Mouse (Mus musculus): ENCODE measurements around the gene Cntnap1.
"Not testable (repeated sequence)": the region's sequence is repeated elsewhere in the genome, so short reads cannot be mapped to it uniquely, and the experiment has no call there.

Gene Cntnap1

GRCm38 (mm10) chr11:101151063-101151462 lies 19.3 kb upstream of the Cntnap1 start:
- no peak for DNase-seq

GRCm38 (mm10) chr11:101152825-101153224 lies 17.5 kb upstream of the Cntnap1 start:
- DNase-seq = no peak

- DNase-seq = no peak
Measured at GRCm38 (mm10) chr11:101154648-101155047, 15.7 kb upstream of the Cntnap1 start.

- no peak for DNase-seq
Measured at GRCm38 (mm10) chr11:101155151-101155550, 15.2 kb upstream of the Cntnap1 start.

- peak; percentile 76 for DNase-seq
Measured at GRCm38 (mm10) chr11:101155728-101156371, 14.5 kb upstream of the Cntnap1 start, which contains the start of gene Tubg2. TSS of gene Tubg2 (plus strand) at chr11:101155907.

GRCm38 (mm10) chr11:101160151-101160550 lies 10.2 kb upstream of the Cntnap1 start:
- DNase-seq = not testable (repeated sequence)

- DNase-seq = not testable (repeated sequence)
Measured at GRCm38 (mm10) chr11:101160981-101161505, 9.3 kb upstream of the Cntnap1 start.

GRCm38 (mm10) chr11:101161551-101161950 lies 8.8 kb upstream of the Cntnap1 start:
- no peak for DNase-seq

GRCm38 (mm10) chr11:101162301-101162700 lies 8.0 kb upstream of the Cntnap1 start:
- DNase-seq = no peak

- DNase-seq = peak; percentile 69
Measured at GRCm38 (mm10) chr11:101162772-101163171, 7.6 kb upstream of the Cntnap1 start.

GRCm38 (mm10) chr11:101163476-101164350 lies 6.6 kb upstream of the Cntnap1 start:
- peak; percentile 66 for DNase-seq

GRCm38 (mm10) chr11:101164351-101164665 lies 6.0 kb upstream of the Cntnap1 start:
- no peak for DNase-seq

- DNase-seq = no peak
Measured at GRCm38 (mm10) chr11:101164677-101165580, 5.4 kb upstream of the Cntnap1 start.

GRCm38 (mm10) chr11:101166357-101166756 lies 4.0 kb upstream of the Cntnap1 start:
- no peak for DNase-seq

GRCm38 (mm10) chr11:101167211-101167962 lies 2.9 kb upstream of the Cntnap1 start:
- DNase-seq = no peak

GRCm38 (mm10) chr11:101167963-101168300 lies 2.4 kb upstream of the Cntnap1 start:
- no peak for DNase-seq

- peak; percentile 80 for DNase-seq
Measured at GRCm38 (mm10) chr11:101168301-101168980, 1.9 kb upstream of the Cntnap1 start.

- DNase-seq = no peak
Measured at GRCm38 (mm10) chr11:101169301-101170107, 819 bp upstream of the Cntnap1 start.

- peak; percentile 98 for DNase-seq
Measured at GRCm38 (mm10) chr11:101170811-101171610, 688 bp downstream of the Cntnap1 start, which contains the start of gene Plekhh3. TSS of gene Plekhh3 (minus strand) at chr11:101171351.

Measured in kidney, postnatal 14 days (tissue).